ENCODE assay signal across 8 mouse cellular contexts in genomic region chr8:90496658-90497163, GRCm38 (mm10).
DNase-seq lines count a peak whose midpoint lies in the region; ATAC-seq lines count a peak whose summit lies in the region.

No protein-coding gene starts in this region.

- 0 out of 2 replicates have a peak overlapping the region, but pooled peaks have one; percentile 17 for H3K9ac ChIP-seq in lung, embryonic 16.5 days (ENCODE audit: low read length)
- peak overlapping the region; percentile 54 for H3K9ac ChIP-seq in hindbrain, embryonic 11.5 days (ENCODE audit: low read depth, low read length)
- H3K9ac ChIP-seq in liver, embryonic 12.5 days: no peak overlapping the region

- peak overlapping the region; percentile 19 for H3K4me3 ChIP-seq in lung, embryonic 16.5 days (ENCODE audit: low read length)
- H3K4me3 ChIP-seq in hindbrain, embryonic 11.5 days (ENCODE audit: low read depth, low read length): no peak overlapping the region
- H3K4me3 ChIP-seq in liver, embryonic 12.5 days: no peak overlapping the region

- peaks cover 4% of the 10 kb centered on the region; the same call in 1 of the 2 replicates for H3K4me1 ChIP-seq in lung, embryonic 16.5 days (replicated peaks; ENCODE audit: control insufficient read depth, insufficient read depth, low read length)
- H3K4me1 ChIP-seq in hindbrain, embryonic 11.5 days (replicated peaks; ENCODE audit: control insufficient read depth, insufficient read depth, low read length): peaks cover 5% of the 10 kb centered on the region
- no peaks in the 10 kb centered on the region for H3K4me1 ChIP-seq in liver, embryonic 12.5 days

- H3K9me3 ChIP-seq in lung, embryonic 16.5 days (ENCODE audit: control insufficient read depth, low read length): no peaks in the 10 kb centered on the region
- no peaks in the 10 kb centered on the region for H3K9me3 ChIP-seq in hindbrain, embryonic 11.5 days (ENCODE audit: control insufficient read depth, low read length)
- no peaks in the 10 kb centered on the region for H3K9me3 ChIP-seq in liver, embryonic 12.5 days (replicated peaks)

- peak; percentile 56; the same call in 1 of the 2 replicates for ATAC-seq in lung, embryonic 16.5 days (ENCODE audit: low read depth)
- ATAC-seq in hindbrain, embryonic 11.5 days (ENCODE audit: low FRiP score): peak; percentile 82
- no peak for ATAC-seq in liver, embryonic 12.5 days

- H3K27ac ChIP-seq in lung, embryonic 16.5 days (ENCODE audit: low read length): no peak overlapping the region
- peak overlapping the region; percentile 94 for H3K27ac ChIP-seq in hindbrain, embryonic 11.5 days (ENCODE audit: low read depth, low read length)
- H3K27ac ChIP-seq in liver, embryonic 12.5 days: no peak overlapping the region

- peak overlapping the region; percentile 49 for H3K4me2 ChIP-seq in lung, embryonic 16.5 days (ENCODE audit: low read depth, low read length)
- H3K4me2 ChIP-seq in hindbrain, embryonic 11.5 days (replicated peaks; ENCODE audit: low read depth, low read length): peak overlapping the region; percentile 15
- H3K4me2 ChIP-seq in liver, embryonic 12.5 days: peak overlapping the region; percentile 31; the same call in 1 of the 2 replicates

- no peaks in the 10 kb centered on the region for H3K36me3 ChIP-seq in lung, embryonic 16.5 days (ENCODE audit: control insufficient read depth, insufficient read depth, low read length)
- H3K36me3 ChIP-seq in hindbrain, embryonic 11.5 days (ENCODE audit: control insufficient read depth, insufficient read depth, low read length): no peaks in the 10 kb centered on the region
- no peaks in the 10 kb centered on the region for H3K36me3 ChIP-seq in liver, embryonic 12.5 days

- DNase-seq in adrenal gland, adult (ENCODE audit: inconsistent age in 2 of 2, low spot score in 1 of 2): peak; percentile 23 to 26
- DNase-seq in adrenal gland, postnatal 4 days (ENCODE audit: low spot score in 2 of 2): no peak
- DNase-seq in lung, adult 18-20 months: no peak
- peak; percentile 91 for DNase-seq in hindbrain, embryonic 11.5 days (ENCODE audit: low spot score)
- peak; percentile 23 for DNase-seq in yolk sac, embryonic 10.5 days (ENCODE audit: low spot score)
- no peak for DNase-seq in spleen, postnatal 14 days (ENCODE audit: low spot score in 2 of 2)

- H3K27me3 ChIP-seq in lung, embryonic 16.5 days (ENCODE audit: control insufficient read depth, insufficient read depth, low read depth, low read length): no peaks in the 10 kb centered on the region
- no peaks in the 10 kb centered on the region for H3K27me3 ChIP-seq in hindbrain, embryonic 11.5 days (ENCODE audit: control insufficient read depth, insufficient read depth, low read length)
- H3K27me3 ChIP-seq in liver, embryonic 12.5 days (replicated peaks): no peaks in the 10 kb centered on the region

- WGBS in lung, embryonic 16.5 days: 8% methylated on average over 13 of the region's 13 CpGs
- WGBS in hindbrain, embryonic 11.5 days: under 1% methylated on average over 13 of the region's 13 CpGs
- 14% methylated on average over 13 of the region's 13 CpGs for WGBS in liver, embryonic 12.5 days (ENCODE audit: insufficient replicate concordance)

Comparison
In these comparisons a context has a peak if more than half of its experiments do, and no peak if none do; other contexts are left out.
1. DNase-seq: peak in adrenal gland, adult (2 of 2), hindbrain, embryonic 11.5 days (single experiment) and yolk sac, embryonic 10.5 days (single experiment); none in adrenal gland, postnatal 4 days (0 of 2), lung, adult 18-20 months (0 of 2) and spleen, postnatal 14 days (0 of 2).
2. Peak in every context shown above with its lines, with median percentiles within 50 percentile points of each other: H3K4me2 ChIP-seq.